Mouse (Mus musculus): ENCODE measurements at regions not wholly inside any gene's neighbourhood (a gene's known extent, or its start where the extent isn't known, plus 50 kb on each side); places are given as distances from the start of the nearest gene placed in this dataset.

GRCm38 (mm10) chr15:69275546-69276255 lies 2775.0 kb upstream of the Lrrc6 start:
- TF ChIP-seq POLR2A (IDR thresholded peaks at IDR 0.05; ENCODE audit: insufficient read length, low read depth) (no peak), E2F4 (IDR thresholded peaks at IDR 0.05; ENCODE audit: insufficient read depth) (no peak), MYOD1 (IDR thresholded peaks at IDR 0.05; ENCODE audit: control insufficient read depth in 1 of 3, insufficient read length in 2 of 3, low read depth in 2 of 3) (peak in 2 of 3 experiments; percentile 12 to 56)

Data from myocyte (in vitro differentiated cells).